Mouse (Mus musculus) kidney, postnatal 10 days (tissue): ENCODE measurements around the gene Col27a1.

Experiments used
- DNase-seq: peaks from one replicate; pipeline ENCODE4 v3.0.0; 2021; ENCODE audit warnings: mixed read lengths

Gene Col27a1

DNA sequence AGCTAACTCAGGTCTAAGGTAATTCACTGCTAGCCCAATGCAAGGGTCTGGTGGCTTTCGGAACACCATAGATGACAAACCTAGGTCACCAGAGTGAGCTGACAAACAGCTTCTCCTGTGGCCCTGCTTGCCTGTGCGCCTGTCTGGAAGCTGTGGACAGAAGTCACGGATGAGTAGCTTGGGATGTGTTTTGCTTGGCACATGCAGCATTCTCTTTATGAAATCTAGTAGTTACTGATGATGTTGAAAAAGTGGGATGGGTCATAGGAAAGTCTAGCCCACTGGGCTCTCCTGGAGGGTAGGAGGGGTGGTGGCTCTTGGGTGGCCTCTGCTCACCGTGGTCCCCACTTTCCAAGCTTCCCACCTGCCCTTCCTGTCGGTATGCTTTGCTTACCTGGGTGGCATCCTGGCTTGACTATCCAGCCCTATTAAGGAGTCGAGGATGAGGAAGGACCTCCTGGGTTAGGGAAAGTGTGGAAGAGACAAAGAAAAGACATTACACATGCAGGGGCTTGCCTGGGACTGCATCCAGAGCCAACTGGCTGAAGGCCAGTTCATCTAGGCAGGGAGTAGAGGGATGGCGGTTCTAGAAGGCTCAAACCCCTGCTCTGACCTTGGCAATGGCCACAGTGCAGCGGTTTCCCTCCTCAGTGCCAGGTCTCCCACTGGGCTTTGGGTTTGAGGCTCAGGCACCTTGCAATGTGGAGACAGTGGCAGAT is 12.5 kb downstream of the Col27a1 start:
- peak; percentile 55 for DNase-seq

DNA sequence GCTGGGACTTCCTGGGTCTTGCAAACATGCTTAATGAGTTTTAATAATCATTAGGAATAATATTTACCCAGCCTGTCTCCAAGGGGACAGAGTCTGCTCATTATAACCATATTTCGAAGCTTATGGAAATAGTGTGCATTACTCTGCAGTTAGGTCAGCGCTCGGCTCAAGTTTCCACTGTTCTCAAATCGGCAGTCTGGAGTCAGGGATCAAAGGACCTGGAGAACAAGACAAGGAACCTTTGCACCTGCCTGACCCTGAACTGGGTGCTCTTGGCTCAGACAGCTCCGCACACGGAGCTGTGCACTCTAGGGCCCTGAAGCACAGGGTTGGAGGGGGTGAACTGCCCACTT is 13.1 kb downstream of the Col27a1 start:
- peak; percentile 34 for DNase-seq

DNA sequence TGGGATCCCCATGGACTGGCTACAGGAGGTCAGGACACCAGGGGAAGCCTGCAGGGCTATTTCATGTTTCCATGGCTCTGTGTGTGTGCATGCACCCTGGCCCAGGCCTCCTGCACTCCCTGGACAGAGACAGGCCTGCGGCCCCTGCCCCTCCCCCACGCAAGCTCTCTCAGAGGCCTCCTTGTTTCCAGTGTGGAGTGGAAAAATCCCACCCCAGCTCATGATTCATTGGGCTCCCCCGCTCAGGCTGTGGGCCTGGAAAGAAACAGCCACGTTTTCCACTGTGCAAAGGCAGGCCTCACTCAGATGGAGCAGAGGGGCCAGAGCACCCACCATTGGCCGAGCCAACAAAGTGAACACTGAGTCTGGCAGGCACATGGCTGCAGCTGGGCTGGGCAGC is 15.1 kb downstream of the Col27a1 start:
- DNase-seq = peak; percentile 81

DNA sequence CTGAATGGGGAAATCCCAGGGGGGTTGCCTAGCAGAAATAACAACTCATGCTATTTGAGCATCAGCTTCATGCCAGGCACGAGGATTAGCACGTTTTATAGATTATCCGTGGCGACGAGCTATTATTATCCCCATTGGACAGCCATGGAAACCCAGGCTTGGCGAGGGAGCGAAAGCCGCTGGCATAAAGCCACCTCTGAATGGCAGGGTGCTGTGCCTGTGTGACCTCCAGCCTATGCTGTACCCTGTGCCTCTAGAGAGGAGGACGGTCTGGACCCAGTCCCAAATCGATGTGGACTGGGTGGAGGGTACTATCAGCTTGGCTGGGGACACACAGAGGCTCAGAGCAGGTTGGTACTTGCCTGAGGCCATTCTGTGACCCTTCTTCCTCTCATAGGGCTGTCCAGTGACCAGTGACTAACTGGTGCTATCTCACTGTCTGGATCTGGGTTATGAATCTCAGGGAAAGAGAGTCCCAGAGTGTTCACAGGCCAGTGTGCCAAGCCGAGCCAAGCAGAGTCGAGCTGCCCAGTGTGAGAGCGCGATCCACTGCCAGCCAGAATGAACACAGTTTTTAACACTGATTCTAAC is 16.3 kb downstream of the Col27a1 start:
- DNase-seq = peak; percentile 38

DNA sequence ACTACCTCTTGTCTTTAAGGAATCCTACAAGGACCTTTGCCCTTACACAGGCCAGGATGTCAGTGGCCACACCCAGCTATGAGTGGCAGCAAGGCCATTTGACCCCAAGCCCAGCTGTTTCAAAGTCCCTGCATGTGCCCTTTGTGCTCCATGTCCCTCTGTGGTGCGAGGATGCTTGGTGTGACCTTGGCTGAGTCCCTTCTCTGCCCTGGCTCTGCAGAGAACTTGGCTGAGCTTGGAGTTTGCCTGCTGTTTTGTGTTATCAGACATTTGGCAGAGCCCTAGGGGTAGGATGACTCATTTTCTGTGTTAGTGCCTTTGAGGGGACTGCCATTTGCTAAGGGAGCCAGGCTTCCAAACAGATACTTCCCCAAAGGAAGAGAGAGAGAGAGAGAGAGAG is 17.3 kb downstream of the Col27a1 start:
- peak; percentile 49 for DNase-seq

DNA sequence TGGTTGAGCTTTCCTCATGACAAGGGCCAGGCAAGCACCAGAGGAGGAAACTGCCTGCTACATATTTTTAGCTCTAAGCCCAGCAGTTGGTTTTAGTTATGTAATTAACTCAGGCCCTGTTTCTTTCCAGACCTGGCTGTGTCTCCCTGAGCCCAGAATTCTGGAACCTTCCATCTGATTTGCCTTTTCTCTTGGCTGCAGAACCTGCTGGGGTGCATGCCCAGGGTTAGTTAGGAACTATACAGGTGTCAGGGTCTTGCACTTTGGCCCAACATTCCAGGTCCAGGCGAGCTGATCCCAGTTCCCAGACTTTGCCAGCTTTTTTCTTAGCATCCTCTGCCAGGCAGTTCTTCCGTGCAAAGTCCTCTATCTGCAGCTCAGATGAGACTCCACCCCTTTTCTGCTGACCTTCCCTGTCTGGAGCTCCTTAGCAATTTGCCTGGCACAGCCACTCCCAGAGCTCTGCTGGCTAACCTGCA is 18.8 kb downstream of the Col27a1 start:
- DNase-seq = peak; percentile 72

DNA sequence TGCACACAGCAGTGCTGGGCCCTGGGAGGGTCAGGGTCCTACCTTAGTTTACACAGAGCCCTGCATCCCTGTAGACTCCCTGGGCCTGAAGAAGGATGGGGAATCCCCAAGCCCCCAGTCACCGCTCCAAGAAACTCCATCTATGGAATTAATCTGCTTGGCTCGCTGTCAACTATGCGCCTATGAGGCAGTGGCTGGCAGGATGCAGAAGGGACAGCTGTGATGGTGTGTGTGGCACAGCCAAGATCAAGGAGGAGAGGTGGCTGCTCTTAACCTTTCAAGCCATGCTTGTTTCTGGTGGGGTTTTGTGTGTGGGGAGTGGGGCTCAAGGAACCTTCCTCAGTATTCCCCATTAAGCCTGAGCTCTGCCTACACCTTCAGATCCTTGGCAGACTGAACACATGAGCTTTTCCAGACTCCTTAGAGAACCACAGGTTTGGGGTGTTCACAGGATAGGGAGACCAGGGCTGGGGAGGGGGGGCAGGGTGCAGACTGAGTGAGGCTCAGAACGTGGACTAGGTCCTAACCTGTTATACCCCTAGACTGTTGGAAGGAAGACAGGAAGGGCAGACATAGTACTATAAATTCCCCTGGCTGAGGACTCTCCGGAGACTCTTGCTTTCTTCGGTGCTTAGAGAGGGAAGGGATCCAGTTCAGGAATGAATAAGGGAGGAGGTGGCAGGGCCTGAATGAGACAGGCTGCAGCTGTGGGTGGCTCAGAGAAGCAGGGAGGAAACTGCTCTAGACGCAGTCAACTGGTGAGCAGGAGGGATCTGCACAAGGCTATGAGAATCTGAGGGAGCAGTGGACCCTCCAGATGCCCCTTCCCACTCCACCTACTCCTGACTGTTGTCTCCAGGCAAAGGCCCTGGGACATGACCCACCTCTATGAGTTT is 20.0 kb downstream of the Col27a1 start:
- DNase-seq = peak; percentile 78

DNA sequence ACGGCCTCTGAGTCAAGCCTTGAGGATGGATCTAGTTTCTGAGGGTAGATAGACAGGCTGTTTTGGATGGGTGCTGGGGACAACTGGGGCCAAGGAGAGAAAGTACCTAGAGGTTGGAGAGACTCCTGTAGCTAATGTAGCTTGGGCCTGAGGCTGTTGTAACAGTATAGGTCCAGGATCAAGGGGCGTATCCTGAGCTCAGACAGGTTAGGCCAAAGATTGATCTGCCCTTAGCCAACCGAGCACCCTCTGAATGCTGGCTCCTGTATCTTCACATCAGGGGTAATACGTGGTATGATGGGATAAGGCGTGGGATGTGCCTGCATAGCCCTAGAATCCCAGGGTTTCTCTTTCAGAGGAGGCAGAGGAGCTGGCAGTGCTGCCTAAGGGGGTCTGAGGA is 21.0 kb downstream of the Col27a1 start:
- no peak for DNase-seq

DNA sequence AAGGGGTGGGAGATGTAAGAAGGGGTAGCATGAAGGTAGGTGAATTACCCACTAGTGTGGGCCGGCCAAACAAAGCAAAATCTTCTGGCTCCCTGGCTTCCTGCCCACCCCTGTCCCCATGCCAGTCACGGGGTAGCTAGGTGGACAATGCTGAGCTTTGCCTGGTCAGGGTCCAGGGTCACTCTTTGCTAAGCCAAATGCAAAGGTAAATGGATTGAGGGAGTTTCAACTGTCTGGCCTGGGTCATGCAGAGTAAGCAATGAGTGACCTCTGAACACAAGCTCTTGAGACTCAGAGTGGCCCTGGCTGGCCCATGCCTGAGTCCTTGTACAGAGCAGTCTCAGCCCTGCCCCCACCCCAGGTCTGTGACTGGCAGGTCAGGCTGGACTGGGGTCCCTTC is 22.4 kb downstream of the Col27a1 start:
- peak; percentile 83 for DNase-seq

DNA sequence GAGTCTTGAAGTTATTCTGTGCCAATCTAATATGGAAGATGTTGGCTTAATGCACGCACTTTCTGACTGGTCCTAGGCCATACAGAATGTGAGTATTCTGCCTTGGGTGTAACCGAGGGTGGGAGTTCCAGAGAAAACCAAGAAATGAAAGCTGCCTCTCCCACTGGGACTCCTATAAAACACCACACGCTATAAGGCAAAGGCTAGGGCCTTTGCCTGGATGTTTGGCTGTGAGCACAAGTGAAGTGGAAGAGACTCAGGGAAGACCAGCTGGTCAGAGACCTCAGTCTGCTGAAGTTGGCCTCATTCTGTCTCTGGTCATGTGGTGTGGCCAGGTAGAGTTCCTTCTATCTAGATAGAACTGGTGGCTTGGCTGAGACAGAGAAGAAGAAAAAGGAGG is 23.4 kb downstream of the Col27a1 start:
- no peak for DNase-seq

DNA sequence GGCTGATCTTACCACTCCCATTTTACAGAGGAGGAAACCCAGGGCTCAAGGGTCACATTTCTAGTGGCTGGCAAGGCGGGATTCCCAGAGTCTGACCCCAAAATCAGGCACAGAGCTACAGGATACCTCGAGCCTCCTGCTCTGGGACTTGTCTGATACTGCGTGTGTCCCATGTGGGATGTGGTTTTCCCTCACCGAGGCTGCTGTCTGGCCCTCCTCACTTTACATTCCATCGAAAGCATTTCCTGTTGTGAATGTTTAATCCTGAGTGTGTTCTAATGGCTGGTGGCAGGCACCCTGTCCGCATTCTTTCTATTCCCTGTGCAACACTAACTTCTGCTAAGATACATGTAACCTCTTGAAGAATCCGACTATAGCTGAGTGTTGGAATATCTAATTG is 24.3 kb downstream of the Col27a1 start:
- peak; percentile 38 for DNase-seq

DNA sequence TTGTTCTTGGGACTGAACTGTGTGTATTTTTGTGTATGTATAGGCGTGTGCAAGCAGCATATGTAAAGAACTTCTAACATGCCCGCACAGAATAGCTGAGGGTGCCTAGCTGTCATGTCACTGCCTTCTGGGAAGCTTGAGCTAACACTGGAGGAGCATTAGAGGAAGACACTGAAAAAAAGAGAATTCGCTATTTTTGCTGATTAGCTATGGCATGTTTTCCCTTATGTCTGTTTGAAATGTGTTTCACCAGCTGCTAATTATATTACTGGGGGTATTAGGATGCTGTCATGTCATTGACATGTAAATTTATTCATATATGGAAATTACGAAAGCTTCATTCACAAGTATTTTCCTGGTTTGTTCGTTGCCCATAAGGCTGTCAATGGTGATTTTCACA is 24.9 kb downstream of the Col27a1 start:
- no peak for DNase-seq

DNA sequence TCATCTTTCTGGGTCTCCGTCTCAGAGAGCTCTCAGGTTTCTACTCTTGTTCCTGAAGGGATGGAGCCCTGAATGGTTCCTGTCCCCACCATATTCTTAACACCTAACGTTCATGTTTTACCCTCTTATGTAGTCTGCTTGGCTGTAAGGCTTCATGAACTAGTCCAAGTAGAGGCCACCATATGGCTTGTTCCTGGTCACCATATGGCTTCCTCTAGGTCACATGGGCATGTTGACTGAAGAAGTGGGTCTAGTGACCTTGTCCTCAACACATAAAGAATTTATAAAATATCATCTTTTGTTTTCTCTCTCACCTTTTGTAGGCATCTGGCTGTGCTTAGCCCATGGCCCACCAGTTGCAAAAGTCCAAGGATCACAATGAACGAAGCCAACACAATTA is 27.2 kb downstream of the Col27a1 start:
- DNase-seq = no peak

DNA sequence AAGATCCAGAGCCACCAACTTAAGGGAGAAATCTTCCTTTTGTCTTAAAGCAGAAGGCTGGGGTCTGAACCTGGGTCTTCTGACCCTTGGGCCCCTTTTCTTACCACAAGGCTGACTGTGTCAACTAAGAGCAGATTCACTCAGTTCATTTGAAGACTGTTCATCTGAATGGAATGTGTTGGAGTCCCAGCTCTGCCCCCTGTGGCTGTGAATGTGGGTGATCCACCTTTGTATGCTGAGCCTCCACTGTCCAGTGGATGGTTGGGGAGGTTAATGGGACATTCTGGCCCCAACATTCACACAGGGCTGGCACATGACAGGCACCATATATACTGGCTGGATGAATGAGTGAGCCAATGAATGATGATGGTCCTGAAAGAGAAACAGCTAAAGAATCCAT is 34.2 kb downstream of the Col27a1 start:
- DNase-seq = no peak

DNA sequence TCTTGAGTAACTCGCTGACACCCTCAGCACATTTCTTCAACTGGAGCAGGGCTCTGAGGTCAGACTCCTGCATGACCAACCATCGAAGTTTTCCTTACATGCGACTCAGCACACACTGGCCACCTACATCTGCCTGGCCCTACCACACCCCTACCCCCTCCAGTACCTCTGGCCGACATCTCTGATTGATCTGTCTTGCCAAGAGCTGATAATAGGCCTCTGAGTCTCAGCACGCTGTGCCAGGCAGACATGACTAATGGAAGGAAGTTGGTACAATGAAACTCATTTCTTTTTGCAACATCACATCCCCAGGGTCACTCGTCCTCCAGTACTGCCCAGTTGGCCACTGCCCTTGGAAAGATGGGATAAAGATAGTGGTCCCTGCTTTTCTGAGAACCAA is 35.1 kb downstream of the Col27a1 start:
- DNase-seq = no peak

DNA sequence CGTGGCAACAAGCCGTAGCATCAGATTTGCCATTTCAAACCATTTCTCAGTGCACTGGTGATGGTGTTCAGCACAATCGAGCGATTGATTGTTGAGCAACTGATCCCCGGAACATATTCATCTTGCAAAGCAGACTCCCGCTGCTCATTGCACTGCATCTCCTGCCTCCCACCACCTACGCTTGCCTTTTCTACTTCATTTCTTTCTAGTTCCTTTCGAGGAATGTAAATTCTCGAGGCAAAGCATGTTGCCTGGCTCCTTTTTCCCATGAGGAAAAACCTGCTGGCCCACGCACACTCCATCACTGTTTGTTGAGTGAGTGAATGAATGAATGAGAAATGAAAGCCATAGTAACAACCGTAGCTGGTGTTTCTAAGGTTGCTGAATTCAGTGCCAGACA is 38.0 kb downstream of the Col27a1 start:
- no peak for DNase-seq

DNA sequence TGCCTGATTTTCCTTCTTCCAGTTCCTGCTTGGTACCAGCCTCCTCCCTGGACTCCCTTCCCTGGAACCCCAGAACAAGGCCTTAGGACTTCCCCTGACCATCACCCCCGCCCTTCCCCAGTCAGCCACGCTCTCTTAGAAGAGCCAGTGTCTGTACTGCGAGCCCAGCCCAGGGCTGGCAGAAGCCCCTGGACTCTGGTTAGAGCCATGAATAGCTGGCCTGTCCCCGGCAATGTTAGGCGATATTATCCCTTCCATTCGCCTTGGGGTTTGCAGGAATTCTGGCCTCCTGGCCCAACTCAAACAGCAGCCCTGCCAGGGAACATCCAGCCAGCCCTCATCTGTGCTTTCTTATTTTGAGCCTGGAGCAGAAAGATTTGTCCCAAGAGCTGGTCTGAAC is 39.9 kb downstream of the Col27a1 start:
- DNase-seq = no peak

DNA sequence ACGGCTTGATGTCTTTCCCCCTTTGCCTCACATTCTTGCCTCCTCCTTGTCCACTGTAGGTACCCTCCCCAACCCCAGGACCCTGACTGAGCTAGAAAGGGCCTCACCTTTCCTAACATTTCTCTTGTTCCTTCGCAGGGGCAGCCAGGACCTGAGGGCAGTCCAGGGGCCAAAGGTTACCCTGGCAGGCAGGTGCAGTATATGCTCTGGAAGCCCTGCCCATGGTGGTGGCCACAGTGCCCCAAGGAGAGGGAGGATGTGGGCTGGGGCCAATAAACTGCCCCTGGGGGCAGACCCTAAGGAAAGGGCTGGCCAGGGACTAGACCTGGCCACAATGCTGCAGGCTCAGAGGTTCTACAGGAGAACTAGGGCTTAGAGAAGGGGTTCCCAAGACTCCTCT is 40.3 kb downstream of the Col27a1 start:
- DNase-seq = no peak

DNA sequence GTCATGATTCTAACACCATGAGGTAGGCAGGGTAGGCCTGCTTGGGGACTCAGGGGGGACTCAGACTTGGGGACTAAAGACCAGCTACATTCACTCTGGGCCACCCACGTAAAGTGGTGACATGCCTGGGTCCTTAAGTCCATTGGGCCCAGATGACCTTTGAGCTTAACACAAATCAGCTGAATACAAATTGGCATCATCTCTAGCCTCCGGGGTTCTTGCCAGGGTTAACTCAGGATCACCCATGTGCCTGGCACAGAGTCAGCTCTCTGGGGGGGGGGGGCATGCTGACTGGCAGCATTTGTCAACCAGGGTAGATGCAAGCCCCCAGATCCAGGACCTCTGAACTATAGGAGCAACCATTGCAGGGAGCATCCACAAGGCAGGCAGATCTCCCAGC is 42.6 kb downstream of the Col27a1 start:
- DNase-seq = no peak

DNA sequence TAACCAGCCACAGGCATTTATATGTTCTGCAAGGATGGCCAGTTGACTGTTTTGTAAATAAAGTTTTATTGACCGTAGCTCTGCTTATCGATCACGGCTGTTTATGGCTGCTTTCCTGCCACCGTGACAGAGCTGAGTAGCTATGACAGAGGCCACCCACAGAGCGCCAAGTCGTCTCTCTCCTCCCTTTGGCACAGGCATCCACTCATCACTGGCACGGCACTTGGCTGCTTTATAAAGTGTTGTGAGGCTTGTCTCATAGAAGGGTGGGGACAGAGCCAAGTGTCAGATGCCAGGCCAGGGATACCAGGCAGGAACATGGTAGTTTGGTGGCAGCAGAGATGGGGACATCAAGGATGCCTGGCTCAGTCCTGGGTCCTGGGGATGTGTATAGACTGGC is 43.5 kb downstream of the Col27a1 start:
- no peak for DNase-seq

DNA sequence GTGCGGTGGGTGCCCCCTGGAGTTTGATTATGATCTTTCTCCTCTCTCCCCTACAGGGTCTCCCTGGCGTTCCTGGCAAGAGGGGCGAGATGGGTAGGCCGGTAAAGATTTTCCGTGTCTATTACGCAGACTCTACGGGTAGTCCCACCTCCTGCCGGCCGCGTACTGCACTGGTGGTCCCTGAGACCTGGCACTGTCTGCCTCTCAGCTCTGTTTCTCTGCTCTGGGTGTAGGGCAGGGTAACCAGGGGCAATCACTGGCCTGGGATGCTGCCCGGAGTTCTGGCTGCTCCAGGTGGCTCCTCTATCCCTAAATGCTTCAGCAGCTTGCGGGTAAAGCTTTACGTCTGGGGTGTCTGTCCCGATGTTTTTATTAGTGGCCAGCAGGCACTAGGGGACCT is 44.3 kb downstream of the Col27a1 start:
- no peak for DNase-seq

DNA sequence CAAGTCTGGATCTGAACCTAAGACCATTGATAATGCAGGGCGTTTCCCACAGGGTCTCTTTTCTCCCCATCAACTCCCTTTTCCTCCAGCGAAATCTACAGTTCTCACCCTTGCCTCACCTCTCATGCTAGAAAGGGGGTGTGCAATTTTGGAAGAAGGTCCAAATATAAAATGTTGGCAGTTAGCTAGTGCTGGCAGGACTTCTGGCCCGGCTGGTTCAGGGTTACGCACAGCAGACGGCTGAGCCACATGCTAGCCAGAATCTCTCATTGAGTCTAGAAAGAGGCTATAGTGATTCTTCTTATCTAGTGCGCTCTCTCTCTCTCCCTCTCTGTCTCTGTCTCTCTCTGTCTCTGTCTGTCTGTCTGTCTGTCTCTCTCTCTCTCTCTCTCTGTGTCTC is 45.3 kb downstream of the Col27a1 start:
- DNase-seq = no peak

DNA sequence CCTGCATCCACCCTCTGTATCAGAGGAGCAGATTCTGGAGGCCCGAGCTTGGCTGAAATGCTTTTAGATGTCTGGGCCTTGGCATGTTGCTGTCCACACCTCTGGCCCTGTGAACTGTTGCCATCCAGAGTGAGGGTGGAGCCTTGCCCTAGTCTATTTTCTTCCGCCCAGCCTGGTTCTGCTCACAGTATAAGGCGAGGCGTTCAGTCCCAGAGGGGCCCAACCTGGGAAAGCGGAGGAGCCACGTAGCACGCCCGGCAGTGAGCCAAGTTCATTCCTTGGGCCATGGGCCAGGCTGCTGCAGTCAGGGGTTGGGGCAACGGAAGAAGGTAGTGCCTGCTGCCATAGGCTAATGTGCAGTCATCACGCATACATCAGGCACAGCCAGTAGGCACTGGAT is 46.7 kb downstream of the Col27a1 start:
- DNase-seq = no peak

DNA sequence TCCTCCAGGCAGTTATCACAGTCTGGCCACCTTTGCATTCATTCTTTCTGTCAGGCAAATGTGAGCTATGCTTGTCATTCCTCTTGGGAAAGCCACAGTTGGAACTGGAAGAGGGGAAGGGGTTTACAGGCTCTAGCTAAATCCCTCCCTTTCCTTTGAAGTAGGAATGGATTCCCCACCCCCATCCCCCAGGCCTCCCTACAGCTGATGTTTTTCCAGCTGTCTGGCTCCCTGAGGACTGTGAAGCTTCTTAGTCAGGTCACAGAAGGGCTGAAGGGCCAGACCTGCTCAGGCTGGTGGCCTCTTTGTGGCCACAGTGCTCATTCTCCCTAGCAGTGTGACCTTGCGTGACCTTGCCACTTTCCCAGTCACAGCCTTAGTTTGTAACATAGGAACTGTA is 49.1 kb downstream of the Col27a1 start:
- peak; percentile 60 for DNase-seq
